Mouse (Mus musculus) megakaryocyte, embryonic 14.5 days (primary cell): Measurements from ENCODE around the gene S100a1.

Source experiments
- FLI1 ChIP-seq: IDR thresholded peaks from 2 replicates; pipeline ENCODE4 v1.6.1; 2012; ENCODE audit warnings: low read length, inconsistent platforms, mixed read lengths
- GATA1 ChIP-seq: IDR thresholded peaks from 3 replicates; pipeline ENCODE4 v1.6.1; 2012; ENCODE audit warnings: mixed read lengths, low read length, inconsistent platforms, borderline replicate concordance

DNA sequence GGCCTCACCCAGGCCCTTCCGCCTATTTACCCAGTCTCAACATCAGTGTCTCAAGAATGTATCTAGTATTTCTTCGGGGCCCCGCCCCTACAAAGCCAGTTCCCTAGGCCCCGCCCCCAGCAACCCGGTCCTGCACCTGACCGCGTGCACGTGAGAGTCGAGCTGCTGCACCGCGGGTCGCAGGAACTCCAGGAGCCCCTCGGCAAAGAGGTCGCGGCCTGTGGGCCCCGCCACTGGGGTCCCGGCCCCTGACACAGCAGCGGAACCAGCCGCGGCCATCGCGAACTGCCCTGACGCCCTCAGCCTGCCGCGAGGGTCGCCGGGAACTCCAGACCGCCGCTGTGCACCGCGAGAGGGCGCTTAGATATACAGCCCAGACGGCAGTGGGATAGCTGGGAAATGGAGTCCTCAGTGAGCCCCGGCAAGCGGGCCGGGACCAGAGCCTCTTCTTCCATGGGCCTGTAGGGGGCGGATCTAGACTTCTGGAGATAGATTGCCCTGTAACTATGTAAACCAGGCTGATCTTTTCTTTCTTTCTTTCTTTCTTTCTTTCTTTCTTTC is 23.4 kb downstream of the S100a1 start, which contains the start of gene Snapin:
- no peak for TF ChIP-seq FLI1
- TF ChIP-seq GATA1 = no peak
